Mouse (Mus musculus): ENCODE measurements around the gene Syt3. TPM values are rescaled to one million over a fixed set of nuclear protein-coding genes. Genes with fewer than 3 reads are reported as not detected.

Syt3 gene
- polyA plus RNA-seq (2012; rRNA removed): 26.1 and 27.0 TPM in 2 replicates

GRCm38 (mm10) chr7:44383980-44384715, at the start of gene Syt3:
Syt3 (plus strand) TSS chr7:44384102.

GRCm38 (mm10) chr7:44385720-44386119, 1.8 kb downstream of the Syt3 start, which contains the start of gene 1700008O03Rik:
1700008O03Rik (minus strand) TSS chr7:44385820.

GRCm38 (mm10) chr7:44428968-44429521, 45.1 kb downstream of the Syt3 start, which contains the start of gene Lrrc4b:
Lrrc4b (plus strand) TSS chr7:44429018.

Other genes with a start within 250 kb of the Syt3 start
- gene Klk1b16, start 247.3 kb upstream of the Syt3 start, polyA plus RNA-seq (2012; rRNA removed): not detected in 2 replicates
- 0.09 TPM in 1 of 2 replicates, not detected in the other for gene Klk1b24, start 195.9 kb upstream of the Syt3 start, polyA plus RNA-seq (2012; rRNA removed)
- not detected in 2 replicates for gene Klk1b3, start 185.9 kb upstream of the Syt3 start, polyA plus RNA-seq (2012; rRNA removed)
- not detected in 2 replicates for gene Klk1b4, start 176.7 kb upstream of the Syt3 start, polyA plus RNA-seq (2012; rRNA removed)
- gene Klk1b5, start 168.2 kb upstream of the Syt3 start, polyA plus RNA-seq (2012; rRNA removed): not detected in 2 replicates
- gene Klk1, start 158.7 kb upstream of the Syt3 start, polyA plus RNA-seq (2012; rRNA removed): not detected in 2 replicates
- gene Gm36864, start 147.9 kb upstream of the Syt3 start, polyA plus RNA-seq (2012; rRNA removed): not detected in 2 replicates
- 1.4 and 1.6 TPM in 2 replicates for gene 1700028J19Rik, start 137.4 kb upstream of the Syt3 start, polyA plus RNA-seq (2012; rRNA removed)
- 290 and 299 TPM in 2 replicates for gene 2410002F23Rik, start 137.4 kb upstream of the Syt3 start, polyA plus RNA-seq (2012; rRNA removed)
- gene Acp4, start 126.7 kb upstream of the Syt3 start, polyA plus RNA-seq (2012; rRNA removed): 0.05 TPM in 1 of 2 replicates, not detected in the other
- 0.51 TPM in 1 of 2 replicates, not detected in the other for gene Gm15517, start 122.7 kb upstream of the Syt3 start, polyA plus RNA-seq (2012; rRNA removed)
- 4.6 and 6.3 TPM in 2 replicates for gene Clec11a, start 77.2 kb upstream of the Syt3 start, polyA plus RNA-seq (2012; rRNA removed)
- gene Shank1, start 73.8 kb upstream of the Syt3 start, polyA plus RNA-seq (2012; rRNA removed): 23.6 and 34.2 TPM in 2 replicates
- gene 1700008O03Rik, start 1.7 kb downstream of the Syt3 start, polyA plus RNA-seq (2012; rRNA removed): 3.3 and 4.9 TPM in 2 replicates
- 193 and 226 TPM in 2 replicates for gene Lrrc4b, start 44.9 kb downstream of the Syt3 start, polyA plus RNA-seq (2012; rRNA removed)
- gene Aspdh, start 81.3 kb downstream of the Syt3 start, polyA plus RNA-seq (2012; rRNA removed): 26.7 and 26.9 TPM in 2 replicates
- 90.7 and 102 TPM in 2 replicates for gene Josd2, start 83.9 kb downstream of the Syt3 start, polyA plus RNA-seq (2012; rRNA removed)
- gene Emc10, start 112.4 kb downstream of the Syt3 start, polyA plus RNA-seq (2012; rRNA removed): 185 and 186 TPM in 2 replicates
- gene Fam71e1, start 112.5 kb downstream of the Syt3 start, polyA plus RNA-seq (2012; rRNA removed): 39.6 and 46.7 TPM in 2 replicates
- gene Mybpc2, start 140.6 kb downstream of the Syt3 start, polyA plus RNA-seq (2012; rRNA removed): 0.01 and 0.05 TPM in 2 replicates
- gene Spib, start 148.0 kb downstream of the Syt3 start, polyA plus RNA-seq (2012; rRNA removed): 0.06 and 0.16 TPM in 2 replicates
- gene Pold1, start 164.7 kb downstream of the Syt3 start, polyA plus RNA-seq (2012; rRNA removed): 60.2 and 64.2 TPM in 2 replicates
- 94.5 and 97.2 TPM in 2 replicates for gene Nr1h2, start 169.8 kb downstream of the Syt3 start, polyA plus RNA-seq (2012; rRNA removed)
- 0.64 TPM in 2 replicates for gene Napsa, start 188.3 kb downstream of the Syt3 start, polyA plus RNA-seq (2012; rRNA removed)
- 16.8 and 23.5 TPM in 2 replicates for gene Kcnc3, start 206.6 kb downstream of the Syt3 start, polyA plus RNA-seq (2012; rRNA removed)

All from central nervous system, embryonic 14 days (tissue).